Mouse (Mus musculus): ENCODE data around the gene Dclre1b. TPM values are rescaled to one million over a fixed set of nuclear protein-coding genes. Genes with fewer than 3 reads are reported as not detected.

The Dclre1b gene
- polyA plus RNA-seq, 1 experiment from 2014 or later, result 23.8 TPM

DNA sequence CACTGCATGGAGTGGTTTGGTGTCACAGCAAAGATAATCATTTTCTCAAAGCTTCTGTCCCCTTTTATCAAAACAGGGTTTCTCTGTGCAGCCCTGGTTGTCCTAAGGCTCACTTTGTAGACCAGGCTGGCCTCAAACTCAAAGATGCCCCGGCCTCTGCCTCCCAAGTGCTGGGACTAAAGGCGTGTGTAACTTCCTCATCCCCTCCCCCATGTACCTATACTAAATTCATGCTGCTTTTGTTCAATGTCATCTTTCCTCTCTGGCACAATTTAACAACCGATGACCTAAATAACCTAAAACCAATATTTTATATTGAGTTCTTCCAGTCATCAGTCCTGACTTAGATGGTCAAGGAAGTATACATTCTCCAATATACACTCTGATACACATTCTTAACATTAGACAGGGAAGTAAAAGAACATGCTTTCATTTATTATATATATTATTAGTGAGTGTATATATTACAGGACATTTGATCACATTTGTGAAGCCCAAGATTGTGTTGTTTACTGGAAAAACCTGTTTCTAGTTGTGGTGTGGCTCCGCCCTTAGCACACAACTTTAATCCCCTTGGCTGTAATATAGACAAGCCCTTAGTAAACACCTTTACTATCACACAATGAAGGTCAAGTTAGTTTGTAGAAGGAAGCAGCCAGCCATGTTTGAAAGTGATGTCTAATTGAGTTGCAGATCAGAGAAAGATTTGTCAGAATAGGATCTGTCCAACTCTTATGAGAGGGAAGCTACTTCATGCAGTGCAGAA is 26.2 kb downstream of the Dclre1b start:
- Histone ChIP-seq H3K27ac (replicated peaks) (no peak overlapping the region), H3K36me3 (no peaks in the 10 kb centered on the region), H3K9me3 (no peaks in the 10 kb centered on the region), H3K4me3 (no peak overlapping the region), H3K4me1 (replicated peaks) (0 out of 2 replicates have a peak, but pooled peaks cover 3% of the 10 kb centered on the region), H3K27me3 (no peaks in the 10 kb centered on the region), H3K9ac (no peak overlapping the region), H3K4me2 (no peak overlapping the region)
- WGBS, result 91% methylated on average over 4 of the region's 4 CpGs
- no peak for ATAC-seq (ENCODE audit: low FRiP score, low read depth)

DNA sequence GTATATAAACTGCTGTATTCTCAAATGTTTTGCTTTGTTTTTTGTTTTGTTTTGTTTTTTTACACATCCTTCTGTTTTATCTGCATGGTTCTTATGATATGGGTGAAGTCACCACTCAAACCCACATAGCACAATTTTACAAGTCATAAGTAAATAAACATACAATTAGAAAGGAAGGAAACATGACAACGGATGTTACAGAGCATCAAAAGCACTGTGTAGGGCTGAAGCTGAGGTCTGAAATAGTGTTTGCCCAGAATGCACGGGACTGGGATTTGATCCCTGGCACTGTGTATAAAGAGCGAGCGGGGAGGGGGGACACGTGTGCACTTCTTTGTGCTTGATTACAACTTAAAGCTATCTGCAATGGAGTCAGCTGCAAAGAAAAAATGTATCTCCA is 28.5 kb downstream of the Dclre1b start:
- H3K36me3 ChIP-seq, result peaks cover 11% of the 10 kb centered on the region
- H3K4me1 ChIP-seq (replicated peaks), result no peaks in the 10 kb centered on the region
- H3K4me3 ChIP-seq, result no peak overlapping the region
- no peaks in the 10 kb centered on the region for H3K27me3 ChIP-seq
- no peak for ATAC-seq (ENCODE audit: low FRiP score, low read depth)
- WGBS, result 75% methylated on average over 5 of the region's 5 CpGs
- no peak overlapping the region for H3K9ac ChIP-seq
- H3K4me2 ChIP-seq, result no peak overlapping the region
- H3K27ac ChIP-seq (replicated peaks), result no peak overlapping the region
- no peaks in the 10 kb centered on the region for H3K9me3 ChIP-seq

DNA sequence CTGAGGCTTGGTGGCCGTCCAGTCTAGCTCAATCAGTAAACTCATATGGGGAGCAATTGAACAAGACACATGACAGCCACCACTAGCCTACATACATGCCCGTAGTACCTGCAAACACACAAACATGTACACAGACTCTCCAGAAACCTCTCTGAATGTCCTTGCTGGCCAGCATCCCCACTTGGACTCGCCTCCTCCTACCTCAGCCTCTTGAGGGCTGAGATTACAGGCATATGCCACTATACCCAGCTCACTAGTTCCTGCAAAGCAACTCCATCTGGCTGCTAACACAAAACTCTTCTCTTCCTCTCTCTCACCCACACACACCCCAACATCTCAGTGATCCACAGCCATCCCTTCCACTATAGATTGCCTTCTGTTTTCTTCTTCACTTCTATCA is 29.0 kb downstream of the Dclre1b start:
- H3K4me1 ChIP-seq (replicated peaks), result no peaks in the 10 kb centered on the region
- H3K9me3 ChIP-seq, result no peaks in the 10 kb centered on the region
- no peak overlapping the region for H3K4me2 ChIP-seq
- no peak for ATAC-seq (ENCODE audit: low FRiP score, low read depth)
- 95% methylated on average over 3 of the region's 3 CpGs for WGBS
- no peak overlapping the region for H3K4me3 ChIP-seq
- no peaks in the 10 kb centered on the region for H3K27me3 ChIP-seq
- peaks cover 11% of the 10 kb centered on the region for H3K36me3 ChIP-seq
- H3K27ac ChIP-seq (replicated peaks), result no peak overlapping the region
- H3K9ac ChIP-seq, result no peak overlapping the region

DNA sequence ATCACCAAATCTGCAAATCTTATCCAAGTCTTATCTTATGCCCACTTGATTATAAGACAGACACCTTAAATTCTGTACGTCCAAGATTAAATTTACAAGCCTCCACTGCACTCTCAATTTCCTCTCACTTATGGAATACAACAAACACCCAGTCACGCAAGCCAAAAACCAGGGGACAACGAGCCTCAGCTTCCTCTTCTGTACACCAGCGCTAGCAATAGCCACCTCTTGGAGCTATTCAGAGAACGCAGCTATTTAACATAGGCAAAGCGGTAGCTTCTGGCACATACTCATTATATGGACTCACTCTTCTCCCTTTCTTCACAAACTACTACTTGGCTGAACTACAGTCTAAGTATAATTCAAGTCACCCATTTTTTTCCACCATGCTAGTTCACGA is 30.1 kb downstream of the Dclre1b start:
- Histone ChIP-seq H3K27me3 (no peaks in the 10 kb centered on the region), H3K36me3 (peaks cover 11% of the 10 kb centered on the region), H3K4me3 (no peak overlapping the region), H3K4me2 (no peak overlapping the region), H3K4me1 (replicated peaks) (no peaks in the 10 kb centered on the region), H3K27ac (replicated peaks) (no peak overlapping the region), H3K9me3 (no peaks in the 10 kb centered on the region), H3K9ac (no peak overlapping the region)
- ATAC-seq (ENCODE audit: low FRiP score, low read depth), result no peak
- 77% methylated on average over 7 of the region's 7 CpGs for WGBS

DNA sequence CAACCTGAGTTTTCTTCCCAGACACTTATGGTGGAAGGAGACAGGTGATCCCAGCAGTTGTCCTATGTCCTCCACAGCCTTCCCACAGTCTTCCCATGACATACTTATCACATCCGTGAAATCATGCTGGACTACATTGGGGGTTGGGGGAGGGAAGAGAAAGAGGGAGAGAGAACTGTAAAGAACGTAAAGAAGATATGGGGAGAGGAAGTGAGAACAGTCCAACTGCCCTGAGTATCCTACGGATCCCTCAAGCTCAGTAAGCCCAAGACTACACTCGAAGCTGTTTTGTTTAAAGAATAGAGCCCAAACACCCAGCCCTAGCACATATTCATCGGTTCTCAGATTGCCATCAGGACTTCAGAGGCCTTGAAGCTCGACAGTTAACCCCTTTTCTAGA is 30.6 kb downstream of the Dclre1b start:
- Histone ChIP-seq H3K27ac (replicated peaks) (no peak overlapping the region), H3K27me3 (no peaks in the 10 kb centered on the region), H3K4me1 (replicated peaks) (no peaks in the 10 kb centered on the region), H3K4me2 (no peak overlapping the region), H3K36me3 (peaks cover 11% of the 10 kb centered on the region), H3K9me3 (no peaks in the 10 kb centered on the region), H3K4me3 (no peak overlapping the region), H3K9ac (no peak overlapping the region)
- WGBS, result 89% methylated on average over 6 of the region's 6 CpGs
- no peak for ATAC-seq (ENCODE audit: low FRiP score, low read depth)

DNA sequence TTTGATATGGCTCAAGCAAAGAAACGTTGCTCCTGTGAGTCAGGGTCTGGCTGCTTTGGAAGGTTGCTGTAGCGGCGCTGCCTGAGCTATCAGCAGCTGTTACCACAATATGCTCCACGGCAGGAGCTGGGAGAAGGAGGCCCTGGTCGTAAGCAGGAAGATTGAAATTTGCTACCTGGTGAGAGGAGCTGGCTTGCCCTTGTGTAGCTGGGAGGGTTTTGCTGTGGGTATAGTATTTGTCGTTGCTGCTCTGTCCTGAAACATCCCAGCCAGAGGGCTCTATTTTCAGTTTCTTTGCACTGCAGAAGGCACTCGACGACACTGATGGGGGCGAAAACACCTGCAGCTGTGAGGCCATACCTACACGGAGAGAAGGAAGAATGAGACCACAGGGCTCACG is 31.3 kb downstream of the Dclre1b start:
- no peak overlapping the region for H3K4me2 ChIP-seq
- H3K27me3 ChIP-seq, result no peaks in the 10 kb centered on the region
- 82% methylated on average over 11 of the region's 11 CpGs for WGBS

DNA sequence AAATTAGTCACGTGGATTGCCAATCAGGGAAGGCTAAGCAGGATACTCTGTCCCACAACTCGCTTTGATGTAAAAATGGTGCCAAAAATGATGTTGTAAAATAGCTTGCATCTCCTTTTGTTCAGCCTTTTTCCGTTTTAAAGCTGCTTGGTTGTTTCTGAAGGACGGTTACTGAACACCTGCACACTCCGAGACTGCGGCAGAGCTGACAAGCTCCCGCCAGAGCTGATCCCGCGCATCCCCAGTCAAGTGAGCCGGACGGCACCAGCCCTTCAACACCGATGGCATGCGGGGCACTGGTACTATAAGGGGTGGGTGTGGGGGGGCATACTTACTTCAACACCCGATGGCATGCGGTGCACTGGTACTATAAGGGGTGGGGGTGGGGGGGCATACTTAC is 35.2 kb downstream of the Dclre1b start:
- Histone ChIP-seq H3K27ac (replicated peaks) (no peak overlapping the region), H3K27me3 (no peaks in the 10 kb centered on the region), H3K36me3 (peaks cover 16% of the 10 kb centered on the region), H3K9me3 (no peaks in the 10 kb centered on the region), H3K4me3 (no peak overlapping the region), H3K4me2 (no peak overlapping the region), H3K4me1 (replicated peaks) (peaks cover 12% of the 10 kb centered on the region; the same call in 1 of the 2 replicates), H3K9ac (no peak overlapping the region)
- 88% methylated on average over 15 of the region's 15 CpGs for WGBS
- 0 out of 2 replicates have a peak, but pooled peaks have one; percentile 42 for ATAC-seq (ENCODE audit: low FRiP score, low read depth)

More for the DNA sequence above, 31.3 kb downstream of the Dclre1b start:
- Histone ChIP-seq H3K9me3 (no peaks in the 10 kb centered on the region), H3K9ac (no peak overlapping the region), H3K4me3 (no peak overlapping the region), H3K4me1 (replicated peaks) (peaks cover 4% of the 10 kb centered on the region; the same call in 1 of the 2 replicates), H3K36me3 (peaks cover 11% of the 10 kb centered on the region), H3K27ac (replicated peaks) (no peak overlapping the region)
- no peak for ATAC-seq (ENCODE audit: low FRiP score, low read depth)

DNA sequence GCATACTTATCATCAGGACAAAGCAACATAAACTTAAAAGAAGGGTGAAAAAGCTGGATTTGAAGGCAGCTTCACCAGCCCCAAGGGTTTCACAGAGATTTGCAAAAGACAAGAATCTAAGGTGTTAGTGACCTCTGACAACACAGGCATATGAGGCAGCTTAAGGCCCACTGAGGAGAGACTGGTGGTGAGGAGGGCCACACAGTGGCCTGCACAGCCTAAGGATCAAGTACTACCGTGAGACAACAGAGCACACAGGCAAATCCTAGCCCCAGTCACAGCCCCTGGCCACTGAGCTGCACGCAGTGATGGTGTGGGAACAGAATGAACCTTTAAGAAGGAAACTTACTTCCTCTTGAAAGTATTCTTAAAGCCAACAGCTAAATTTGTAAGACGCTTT is 35.7 kb downstream of the Dclre1b start:
- 84% methylated on average over 3 of the region's 3 CpGs for WGBS
- H3K4me3 ChIP-seq, result no peak overlapping the region
- H3K9me3 ChIP-seq, result no peaks in the 10 kb centered on the region
- H3K4me1 ChIP-seq (replicated peaks), result peaks cover 12% of the 10 kb centered on the region; the same call in 1 of the 2 replicates
- no peak overlapping the region for H3K4me2 ChIP-seq
- no peaks in the 10 kb centered on the region for H3K27me3 ChIP-seq
- no peak overlapping the region for H3K9ac ChIP-seq
- ATAC-seq (ENCODE audit: low FRiP score, low read depth), result no peak
- 0 out of 2 replicates have a peak overlapping the region, but pooled peaks have one; percentile 15 for H3K27ac ChIP-seq (replicated peaks)
- H3K36me3 ChIP-seq, result peaks cover 17% of the 10 kb centered on the region

DNA sequence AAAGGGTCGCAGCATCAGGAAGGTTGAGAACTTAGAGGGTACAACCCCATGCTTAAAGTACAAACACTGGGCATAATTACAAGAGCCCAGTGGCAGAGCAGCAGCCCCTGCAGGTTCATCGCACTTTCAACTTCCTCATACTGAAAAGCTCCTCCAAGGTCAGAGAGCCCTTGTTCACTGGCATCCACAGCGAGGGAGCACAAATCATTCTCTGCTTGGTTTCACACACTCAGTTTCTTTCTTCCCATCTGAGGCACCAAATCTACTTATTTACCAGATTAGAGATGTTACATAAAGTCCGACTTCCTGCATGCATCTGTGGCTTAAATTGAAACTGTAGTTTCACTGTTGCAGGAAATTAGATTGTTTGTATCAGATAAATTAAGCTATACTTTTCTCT is 36.4 kb downstream of the Dclre1b start:
- H3K4me1 ChIP-seq (replicated peaks), result peaks cover 12% of the 10 kb centered on the region; the same call in 1 of the 2 replicates
- WGBS, result 78% methylated on average over 4 of the region's 4 CpGs
- no peak overlapping the region for H3K9ac ChIP-seq
- H3K36me3 ChIP-seq, result peaks cover 20% of the 10 kb centered on the region
- H3K4me3 ChIP-seq, result no peak overlapping the region
- H3K27me3 ChIP-seq, result no peaks in the 10 kb centered on the region
- no peaks in the 10 kb centered on the region for H3K9me3 ChIP-seq
- no peak overlapping the region for H3K4me2 ChIP-seq
- H3K27ac ChIP-seq (replicated peaks), result no peak overlapping the region
- no peak for ATAC-seq (ENCODE audit: low FRiP score, low read depth)

DNA sequence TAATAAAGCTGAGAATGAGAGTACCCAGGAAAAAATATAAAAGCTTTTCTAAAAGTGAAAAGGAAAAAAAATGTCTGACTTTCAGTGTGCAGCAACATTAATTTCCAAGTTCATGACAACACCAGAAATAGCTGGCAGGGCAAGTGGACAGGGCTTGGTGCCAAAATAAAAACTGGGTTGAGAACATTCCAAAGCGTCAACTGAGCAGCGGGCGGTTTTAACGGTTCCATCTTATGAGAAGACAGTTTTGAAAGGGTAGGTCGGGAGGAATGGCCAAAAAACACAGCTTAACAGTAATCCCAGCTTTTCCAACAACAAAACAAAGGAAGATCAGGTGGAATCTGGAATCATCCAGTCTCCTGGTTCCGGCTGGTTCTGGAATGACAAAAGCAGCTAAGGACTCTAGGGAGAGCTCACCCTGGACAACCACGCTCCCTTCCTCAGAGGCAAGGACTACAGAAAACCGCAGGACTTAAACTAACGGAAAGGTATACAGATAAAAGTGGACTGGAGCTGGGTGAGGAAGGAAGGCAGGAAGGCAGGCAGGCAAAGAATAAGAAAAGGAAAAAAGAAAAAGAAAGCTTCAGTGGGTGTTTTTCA is 37.6 kb downstream of the Dclre1b start:
- no peak for ATAC-seq (ENCODE audit: low FRiP score, low read depth)
- H3K36me3 ChIP-seq, result peaks cover 10% of the 10 kb centered on the region
- no peak overlapping the region for H3K9ac ChIP-seq
- no peak overlapping the region for H3K4me2 ChIP-seq
- 69% methylated on average over 9 of the region's 9 CpGs for WGBS
- no peaks in the 10 kb centered on the region for H3K27me3 ChIP-seq
- no peak overlapping the region for H3K4me3 ChIP-seq
- peaks cover 12% of the 10 kb centered on the region; the same call in 1 of the 2 replicates for H3K4me1 ChIP-seq (replicated peaks)
- H3K27ac ChIP-seq (replicated peaks), result 0 out of 2 replicates have a peak overlapping the region, but pooled peaks have one; percentile 17
- H3K9me3 ChIP-seq, result no peaks in the 10 kb centered on the region

DNA sequence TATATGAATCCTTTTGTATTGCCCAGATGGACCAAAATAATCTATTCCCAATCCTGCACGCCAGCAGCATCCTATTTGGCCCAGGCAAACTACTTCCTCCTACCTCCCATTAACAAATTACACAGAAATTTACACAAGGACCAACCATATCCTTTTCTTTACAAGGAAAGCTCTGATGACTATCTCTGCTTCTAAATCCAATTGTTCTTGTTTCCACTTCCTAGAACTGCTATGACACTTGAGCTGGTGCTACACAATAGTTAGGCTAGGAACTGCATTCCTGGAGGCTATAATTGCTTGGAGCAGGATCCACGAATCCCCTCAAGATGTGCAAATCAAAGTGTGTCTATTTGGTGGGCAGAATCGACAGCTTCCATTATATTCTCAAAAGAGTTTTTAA is 42.5 kb downstream of the Dclre1b start:
- no peak overlapping the region for H3K9ac ChIP-seq
- H3K4me3 ChIP-seq, result no peak overlapping the region
- H3K27me3 ChIP-seq, result no peaks in the 10 kb centered on the region
- peaks cover 3% of the 10 kb centered on the region; the same call in 1 of the 2 replicates for H3K4me1 ChIP-seq (replicated peaks)
- ATAC-seq (ENCODE audit: low FRiP score, low read depth), result no peak
- no peak overlapping the region for H3K4me2 ChIP-seq
- 71% methylated on average over 3 of the region's 3 CpGs for WGBS
- H3K36me3 ChIP-seq, result peaks cover 30% of the 10 kb centered on the region
- H3K27ac ChIP-seq (replicated peaks), result no peak overlapping the region
- no peaks in the 10 kb centered on the region for H3K9me3 ChIP-seq

DNA sequence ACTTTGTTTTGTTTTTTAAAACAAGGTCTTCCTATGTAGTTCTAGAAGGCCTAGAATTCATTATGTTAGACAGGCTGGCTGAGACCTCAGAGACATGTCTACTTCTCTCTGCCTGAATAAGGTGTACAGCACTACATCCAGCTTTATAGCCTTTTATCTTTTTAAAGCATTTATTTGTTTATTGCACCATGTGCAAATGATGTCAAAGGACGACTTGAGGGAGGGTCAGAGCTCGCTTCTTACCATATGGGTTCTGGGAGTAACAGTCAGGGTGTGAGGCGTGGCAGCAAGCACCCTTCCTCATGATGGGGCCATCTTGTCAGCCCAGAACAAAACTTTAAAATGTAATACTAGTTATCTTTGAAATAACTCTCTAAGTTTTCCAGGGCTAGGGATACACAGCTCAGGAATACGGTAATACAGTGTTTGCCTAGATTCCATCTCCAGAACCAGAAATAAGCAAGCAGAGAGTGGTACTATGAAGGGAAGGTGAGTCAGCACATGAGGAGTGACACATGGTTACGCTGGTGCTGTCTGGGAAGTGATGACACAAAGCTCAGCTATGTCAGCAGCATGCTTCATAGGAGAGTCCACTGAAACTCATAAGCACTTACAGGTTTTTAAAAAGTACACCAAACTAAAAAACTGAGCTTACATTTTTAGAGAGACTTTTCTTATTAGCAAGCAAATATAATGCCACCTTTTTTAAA is 49.8 kb downstream of the Dclre1b start:
- no peaks in the 10 kb centered on the region for H3K9me3 ChIP-seq
- no peak overlapping the region for H3K27ac ChIP-seq (replicated peaks)
- 95% methylated on average over 5 of the region's 5 CpGs for WGBS
- no peaks in the 10 kb centered on the region for H3K27me3 ChIP-seq
- H3K4me1 ChIP-seq (replicated peaks), result no peaks in the 10 kb centered on the region
- no peak overlapping the region for H3K4me3 ChIP-seq
- no peak overlapping the region for H3K4me2 ChIP-seq
- no peak for ATAC-seq (ENCODE audit: low FRiP score, low read depth)
- H3K36me3 ChIP-seq, result peaks cover 55% of the 10 kb centered on the region
- no peak overlapping the region for H3K9ac ChIP-seq
